Mouse (Mus musculus) stomach, embryonic 14.5 days (tissue): Measurements from ENCODE around the gene Dlx3. TPM values are rescaled to one million over a fixed set of nuclear protein-coding genes. Genes with fewer than 3 reads are reported as not detected.

Experiments
- ATAC-seq: fragments of 200-750 bp; cut with Nextera tagmentation; 2 replicates; pipeline ENCODE4 v1.8.0; 2017; ENCODE audit warnings: low read depth, moderate TSS enrichment; ENCODE audit not compliant: insufficient number of reproducible peaks, insufficient read depth, low FRiP score
- H3K27ac ChIP-seq: fragments of 300-500 bp; sonication (generic); 2 replicates; pipeline ENCODE4 v1.5.1; 2014; ENCODE audit warnings: mild to moderate bottlenecking, low read length, moderate library complexity, mixed read lengths
- H3K27me3 ChIP-seq: fragments of 300-500 bp; sonication (generic); 2 replicates; pipeline ENCODE4 v1.6.1; 2014; ENCODE audit warnings: low read length, control low read depth, mixed read lengths; ENCODE audit not compliant: control insufficient read depth, insufficient read depth
- H3K36me3 ChIP-seq: fragments of 300-500 bp; sonication (generic); 2 replicates; pipeline ENCODE4 v1.6.1; 2014; ENCODE audit warnings: mild to moderate bottlenecking, control low read depth, low read length, moderate library complexity, mixed read lengths; ENCODE audit not compliant: control insufficient read depth, insufficient read depth
- H3K4me1 ChIP-seq: fragments of 300-500 bp; sonication (generic); 2 replicates; pipeline ENCODE4 v1.6.1; 2014; ENCODE audit warnings: low read length, control low read depth, mixed read lengths; ENCODE audit not compliant: control insufficient read depth, insufficient read depth
- H3K4me2 ChIP-seq: fragments of 300-500 bp; sonication (generic); replicated peaks from 2 replicates; pipeline ENCODE4 v1.6.1; 2014; ENCODE audit warnings: low read depth, low read length, control low read depth
- H3K4me3 ChIP-seq: fragments of 300-500 bp; sonication (generic); 2 replicates; pipeline ENCODE4 v1.5.1; 2014; ENCODE audit warnings: low read depth, low read length, control low read depth
- H3K9ac ChIP-seq: fragments of 300-500 bp; sonication (generic); replicated peaks from 2 replicates; pipeline ENCODE4 v1.6.1; 2014; ENCODE audit warnings: low read depth, mild to moderate bottlenecking, control low read depth, low read length, moderate library complexity, mixed read lengths
- H3K9me3 ChIP-seq: fragments of 300-500 bp; sonication (generic); 2 replicates; pipeline ENCODE4 v1.6.1; 2016; ENCODE audit warnings: low read depth, low read length, control low read depth; ENCODE audit not compliant: control insufficient read depth
- WGBS: fragments of 180-500 bp; shearing (Covaris S2); extraction: QIAGEN DNeasy Blood & Tissue Kit; methylation state at CpG from one replicate; pipeline ENCODE4 v1.1.7; 2014; 5-methylcytosine and 5-hydroxymethylcytosine counted together
- polyA plus RNA-seq: library from polyadenylated mRNA; unstranded; fragments of >200 nt; fragmentation: Nextera tagmentation; extraction: Ambion mirVana; gene quantifications from 2 replicates; pipeline ENCODE4 v1.2.1, GENCODE M21; 2014

Gene Dlx3
- polyA plus RNA-seq, 1 experiment from 2014 or later = 4.5 TPM

GRCm38 (mm10) chr11:95142258-95142657, 22.3 kb downstream of the Dlx3 start:
- no peak for ATAC-seq
- 23% methylated on average over 10 of the region's 10 CpGs for WGBS
- no peak overlapping the region for H3K9ac ChIP-seq
- H3K36me3 ChIP-seq = no peaks in the 10 kb centered on the region
- H3K9me3 ChIP-seq = no peaks in the 10 kb centered on the region
- H3K27me3 ChIP-seq = peaks cover 86% of the 10 kb centered on the region
- H3K27ac ChIP-seq = no peak overlapping the region
- no peak overlapping the region for H3K4me3 ChIP-seq
- peaks cover 16% of the 10 kb centered on the region for H3K4me1 ChIP-seq
- H3K4me2 ChIP-seq = no peak overlapping the region

GRCm38 (mm10) chr11:95142980-95143575, 23.2 kb downstream of the Dlx3 start:
- no peaks in the 10 kb centered on the region for H3K36me3 ChIP-seq
- H3K4me3 ChIP-seq = 0 out of 2 replicates have a peak overlapping the region, but pooled peaks have one; percentile 9
- H3K27me3 ChIP-seq = peaks cover 91% of the 10 kb centered on the region
- H3K27ac ChIP-seq = no peak overlapping the region
- 2% methylated on average over 39 of the region's 39 CpGs for WGBS
- no peaks in the 10 kb centered on the region for H3K9me3 ChIP-seq
- H3K4me1 ChIP-seq = peaks cover 16% of the 10 kb centered on the region
- H3K4me2 ChIP-seq = 0 out of 2 replicates have a peak overlapping the region, but pooled peaks have one; percentile 7
- H3K9ac ChIP-seq = no peak overlapping the region
- ATAC-seq = no peak

DNA sequence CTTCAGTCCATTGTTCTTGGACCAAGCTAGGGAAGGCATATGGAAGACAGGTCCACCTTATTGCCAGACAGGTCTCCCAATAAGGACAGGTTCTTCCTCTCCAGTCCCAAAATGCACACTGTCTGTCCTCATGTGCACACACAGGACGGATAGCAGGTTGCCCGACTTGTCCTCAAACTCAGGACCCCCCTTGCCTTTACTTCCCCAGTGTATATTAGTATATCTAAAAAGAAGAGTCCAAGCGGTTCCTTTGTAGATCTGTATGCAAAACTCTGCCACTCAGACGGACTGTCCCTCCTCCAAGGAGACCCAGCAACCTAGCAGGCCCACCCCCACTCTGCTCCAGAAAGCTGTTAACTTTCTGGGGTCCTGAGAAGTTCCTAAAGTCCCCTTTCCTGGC, 23.7 kb downstream of the Dlx3 start:
- WGBS = 9% methylated on average over 4 of the region's 4 CpGs
- Histone ChIP-seq H3K27ac (no peak overlapping the region), H3K36me3 (no peaks in the 10 kb centered on the region), H3K9me3 (no peaks in the 10 kb centered on the region), H3K4me3 (no peak overlapping the region), H3K4me1 (peaks cover 16% of the 10 kb centered on the region), H3K4me2 (no peak overlapping the region), H3K9ac (no peak overlapping the region), H3K27me3 (peaks cover 91% of the 10 kb centered on the region)
- no peak for ATAC-seq

DNA sequence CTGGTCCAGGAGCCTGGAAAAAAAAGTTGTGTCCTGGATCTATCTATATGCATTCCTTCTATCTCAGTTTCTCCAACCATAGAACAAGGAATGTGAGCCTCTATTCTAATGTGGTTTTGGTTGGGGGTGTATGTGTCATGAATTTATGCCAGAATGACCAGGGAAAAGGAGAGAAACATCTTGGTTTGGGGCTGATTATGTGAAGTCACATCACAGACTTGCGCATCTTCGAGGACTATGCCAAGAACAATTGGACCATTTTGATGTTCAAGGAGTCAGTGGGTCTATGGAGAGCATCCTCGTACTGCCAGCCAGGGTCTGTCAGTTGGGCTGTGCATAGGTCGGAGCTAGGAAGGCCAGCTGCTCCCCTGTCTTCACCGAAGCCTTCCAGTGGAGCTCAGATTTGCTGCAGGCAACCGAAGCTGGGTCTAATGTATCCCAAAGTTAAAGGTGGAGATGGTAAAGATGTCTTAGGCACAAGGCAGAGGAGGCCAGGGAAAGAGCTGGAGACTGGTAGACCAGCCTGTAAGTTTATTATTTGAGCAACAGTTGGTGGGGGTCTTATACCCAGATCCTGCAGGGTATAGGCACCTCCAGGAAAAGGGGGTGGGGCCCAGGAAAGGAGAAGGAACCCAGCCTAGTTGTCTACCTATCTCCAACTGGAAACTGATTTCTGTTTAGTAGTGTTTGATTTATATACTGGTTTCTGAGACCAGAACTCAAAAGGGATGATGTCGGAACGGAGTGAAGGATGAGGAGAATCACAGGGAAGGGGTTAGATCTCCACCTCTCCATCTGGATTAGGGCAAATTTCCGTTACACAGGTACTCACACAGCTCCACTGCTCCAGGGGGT, 24.4 kb downstream of the Dlx3 start:
- no peaks in the 10 kb centered on the region for H3K9me3 ChIP-seq
- H3K4me3 ChIP-seq = peak overlapping the region; percentile 33
- ATAC-seq = no peak
- no peak overlapping the region for H3K9ac ChIP-seq
- no peak overlapping the region for H3K27ac ChIP-seq
- H3K4me1 ChIP-seq = peaks cover 16% of the 10 kb centered on the region
- no peaks in the 10 kb centered on the region for H3K36me3 ChIP-seq
- H3K4me2 ChIP-seq = no peak overlapping the region
- 15% methylated on average over 9 of the region's 9 CpGs for WGBS
- peaks cover 89% of the 10 kb centered on the region for H3K27me3 ChIP-seq

DNA sequence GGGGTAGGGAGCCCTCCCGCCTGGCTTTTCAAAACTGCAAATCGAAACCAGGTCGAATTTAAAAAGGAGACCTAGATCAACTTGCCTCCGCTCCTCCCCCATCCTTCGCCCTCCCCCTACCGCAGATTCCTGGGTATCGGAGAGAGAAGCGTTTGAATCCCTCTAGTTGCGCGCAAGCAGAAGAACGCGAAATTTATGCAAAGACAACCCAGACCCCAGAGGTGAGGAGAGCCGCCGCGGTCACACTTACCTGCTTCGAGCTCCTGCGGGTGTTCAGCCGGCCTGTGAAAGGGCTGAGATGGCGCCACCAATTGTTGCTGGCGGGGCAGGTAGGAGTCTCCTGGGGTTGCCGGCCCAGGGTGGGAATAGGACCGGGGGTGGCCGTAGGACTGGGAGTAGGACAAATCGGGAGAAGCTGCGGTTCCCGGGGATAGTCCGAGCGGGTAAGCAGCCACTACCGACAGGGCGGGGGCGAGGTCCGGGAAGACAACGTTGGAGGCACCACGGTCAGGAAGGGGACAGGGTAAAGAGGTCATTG, 25.1 kb downstream of the Dlx3 start:
- peak overlapping the region; percentile 84 for H3K4me2 ChIP-seq
- no peak overlapping the region for H3K27ac ChIP-seq
- H3K4me1 ChIP-seq = peaks cover 18% of the 10 kb centered on the region
- H3K9ac ChIP-seq = no peak overlapping the region
- peak overlapping the region; percentile 33 for H3K4me3 ChIP-seq
- no peak for ATAC-seq
- H3K27me3 ChIP-seq = peaks cover 84% of the 10 kb centered on the region
- WGBS = under 1% methylated on average over 34 of the region's 34 CpGs
- H3K36me3 ChIP-seq = no peaks in the 10 kb centered on the region
- H3K9me3 ChIP-seq = no peaks in the 10 kb centered on the region

GRCm38 (mm10) chr11:95145851-95146403, 26.0 kb downstream of the Dlx3 start, which contains the start of gene Dlx4:
Gene Dlx4 (minus strand): TSS chr11:95146263.
- H3K4me2 ChIP-seq = peak within 1 kb of the TSS; percentile 84
- peaks cover 20% of the 10 kb centered on the region for H3K4me1 ChIP-seq
- H3K9ac ChIP-seq = no peak within 1 kb of the TSS; the same call in 1 of the 2 replicates
- under 1% methylated on average over 47 of the region's 48 CpGs for WGBS
- no peak within 1 kb of the TSS for H3K27ac ChIP-seq
- H3K4me3 ChIP-seq = peak within 1 kb of the TSS; percentile 33
- no peak; the same call in 1 of the 2 replicates for ATAC-seq
- H3K27me3 ChIP-seq = peaks cover 76% of the 10 kb centered on the region
- no peaks in the 10 kb centered on the region for H3K36me3 ChIP-seq
- no peaks in the 10 kb centered on the region for H3K9me3 ChIP-seq

- H3K4me1 ChIP-seq = peaks cover 16% of the 10 kb centered on the region
- ATAC-seq = no peak
- 2% methylated on average over 9 of the region's 9 CpGs for WGBS
- no peak overlapping the region for H3K4me3 ChIP-seq
- H3K4me2 ChIP-seq = no peak overlapping the region
- H3K9me3 ChIP-seq = no peaks in the 10 kb centered on the region
- peaks cover 59% of the 10 kb centered on the region for H3K27me3 ChIP-seq
- H3K27ac ChIP-seq = no peak overlapping the region
- no peaks in the 10 kb centered on the region for H3K36me3 ChIP-seq
- no peak overlapping the region for H3K9ac ChIP-seq
Measured at GRCm38 (mm10) chr11:95148754-95149153, 28.8 kb downstream of the Dlx3 start.

DNA sequence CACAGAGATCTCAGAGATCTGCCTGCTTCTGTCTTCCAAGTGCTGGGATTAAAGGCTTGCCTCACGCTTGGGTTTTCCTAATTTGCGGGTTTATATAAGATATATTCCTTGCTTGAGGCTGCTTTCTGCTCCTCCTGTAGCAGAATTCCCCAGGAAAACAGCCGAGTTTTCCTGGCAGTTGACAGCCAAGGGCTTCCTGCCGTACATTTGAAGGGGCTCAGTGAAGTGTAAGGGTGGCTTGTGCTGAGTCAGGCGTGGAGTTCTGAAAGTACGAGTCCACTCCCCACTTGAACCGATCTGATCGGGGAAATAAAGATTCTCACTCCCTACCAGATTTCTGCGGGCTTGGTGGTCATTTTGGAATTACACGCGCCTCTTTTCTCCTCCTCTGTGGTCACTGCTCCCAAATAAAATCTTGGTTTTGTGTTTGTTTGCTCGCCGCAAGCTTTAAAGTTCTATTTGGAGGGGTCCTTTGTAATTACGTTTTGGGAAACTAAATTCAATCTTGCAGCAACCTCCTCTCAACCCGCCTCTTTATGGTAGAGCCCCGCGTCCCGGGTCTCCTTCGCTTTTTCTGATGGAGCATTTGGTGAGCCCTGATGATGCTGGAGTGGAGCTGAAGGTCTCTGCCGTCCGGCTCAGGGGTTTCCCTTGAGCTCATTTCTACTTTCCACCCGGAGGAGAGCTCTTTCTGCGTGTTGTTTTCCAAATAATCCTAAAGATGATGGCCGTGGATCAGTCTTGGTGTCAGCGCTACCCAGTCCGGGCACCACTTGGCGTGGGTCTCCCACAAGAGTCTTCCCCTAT, 29.7 kb downstream of the Dlx3 start:
- no peaks in the 10 kb centered on the region for H3K36me3 ChIP-seq
- peaks cover 16% of the 10 kb centered on the region for H3K4me1 ChIP-seq
- H3K9ac ChIP-seq = no peak overlapping the region
- no peak overlapping the region for H3K4me2 ChIP-seq
- H3K27me3 ChIP-seq = peaks cover 50% of the 10 kb centered on the region
- no peaks in the 10 kb centered on the region for H3K9me3 ChIP-seq
- no peak for ATAC-seq
- H3K4me3 ChIP-seq = no peak overlapping the region
- WGBS = 3% methylated on average over 27 of the region's 27 CpGs
- H3K27ac ChIP-seq = no peak overlapping the region
